Mouse (Mus musculus): ENCODE results near the gene Nrde2. TPM values are rescaled to one million over a fixed set of nuclear protein-coding genes. Genes with fewer than 3 reads are reported as not detected.

Nrde2 gene
- total and polyA plus RNA-seq, 3 experiments, result 16.5 to 17.2 TPM; not detected in 1

GRCm38 (mm10) chr12:100200645-100201362, 41.4 kb upstream of the Nrde2 start:
- Histone ChIP-seq H3K27ac (ENCODE audit: control insufficient read depth, low read depth, low read length) (peak overlapping the region; percentile 71), H3K27me3 (ENCODE audit: control insufficient read depth in 1 of 2, insufficient read depth in 2 of 2, low read length in 2 of 2) (no peaks in the 10 kb centered on the region), H3K36me3 (ENCODE audit: control insufficient read depth in 1 of 2, insufficient read depth in 2 of 2, low read length in 2 of 2) (peaks cover 3 to 13% of the 10 kb centered on the region in 2 experiments), H3K4me3 (ENCODE audit: control insufficient read depth in 1 of 2, insufficient read depth in 1 of 2, low read depth in 2 of 2, low read length in 2 of 2) (peak overlapping the region; percentile 77 to 91), H3K9ac (ENCODE audit: control insufficient read depth, low read depth, low read length, poor library complexity, severe bottlenecking) (peak overlapping the region; percentile 89), H3K79me2 (ENCODE audit: control insufficient read depth, insufficient read depth, low read length, poor library complexity) (peaks cover 32% of the 10 kb centered on the region), H3K9me3 (replicated peaks; ENCODE audit: insufficient read depth, low read length) (no peaks in the 10 kb centered on the region), H3K4me1 (ENCODE audit: control insufficient read depth in 1 of 2, insufficient read depth in 2 of 2, low read length in 2 of 2) (peaks cover 3% of the 10 kb centered on the region in 2 experiments; a peak in 2 of 4 replicates)
- peak; percentile 81 for DNase-seq (ENCODE audit: low read depth, low spot score)
- TF ChIP-seq NELFE (IDR thresholded peaks at IDR 0.05; ENCODE audit: low read depth, low read length) (peak; percentile 27), RAD21 (IDR thresholded peaks at IDR 0.05; ENCODE audit: low read depth, low read length) (no peak), CHD1 (IDR thresholded peaks at IDR 0.05; ENCODE audit: low read depth, low read length) (peak; percentile 74; the same call in 1 of the 2 replicates), POLR2A (IDR thresholded peaks at IDR 0.05; ENCODE audit: control insufficient read depth in 1 of 2, insufficient read depth in 1 of 2, low read depth in 1 of 2, low read length in 2 of 2, poor library complexity in 1 of 2) (peak in 1 of 2 experiments; percentile 46; a peak in 2 of 4 replicates), E2F4 (IDR thresholded peaks at IDR 0.05; ENCODE audit: borderline replicate concordance, low read depth, low read length) (no peak; the same call in 1 of the 2 replicates), ELF1 (IDR thresholded peaks at IDR 0.05; ENCODE audit: low read depth, low read length) (peak; percentile 7; the same call in 1 of the 2 replicates), KAT2A (conservative IDR thresholded peaks at IDR 0.05; ENCODE audit: low read depth, low read length) (no peak), SIN3A (IDR thresholded peaks at IDR 0.05; ENCODE audit: low read length) (peak; percentile 45; the same call in 1 of the 2 replicates), UBTF (IDR thresholded peaks at IDR 0.05; ENCODE audit: borderline replicate concordance, insufficient read depth, low read depth, low read length) (no peak), POLR2AphosphoS2 (IDR thresholded peaks at IDR 0.05; ENCODE audit: low read length) (no peak; the same call in 1 of the 2 replicates), USF2 (IDR thresholded peaks at IDR 0.05; ENCODE audit: borderline replicate concordance in 1 of 2, insufficient read depth in 1 of 2, low read depth in 1 of 2, low read length in 2 of 2) (no peak), NRF1 (IDR thresholded peaks at IDR 0.05; ENCODE audit: insufficient read depth, low read depth, low read length, poor library complexity, severe bottlenecking) (no peak), EP300 (IDR thresholded peaks at IDR 0.05; ENCODE audit: low read depth in 1 of 2, low read length in 2 of 2) (0 out of 4 replicates have a peak, but pooled peaks of 1 of the 2 experiments have one; percentile 25), MYC (IDR thresholded peaks at IDR 0.05; ENCODE audit: low read depth, low read length) (no peak), POLR2AphosphoS5 (IDR thresholded peaks at IDR 0.05; ENCODE audit: borderline replicate concordance, low read depth, low read length) (peak; percentile 77; the same call in 1 of the 2 replicates), MAFK (IDR thresholded peaks at IDR 0.05; ENCODE audit: borderline replicate concordance, low read depth, low read length) (no peak), MXI1 (IDR thresholded peaks at IDR 0.05; ENCODE audit: low read depth, low read length) (no peak), HCFC1 (IDR thresholded peaks at IDR 0.05; ENCODE audit: low read depth, low read length) (no peak; the same call in 1 of the 2 replicates), ZNF384 (IDR thresholded peaks at IDR 0.05; ENCODE audit: low read depth, low read length) (no peak), MEF2A (IDR thresholded peaks at IDR 0.05; ENCODE audit: extremely low read depth, insufficient replicate concordance, low read depth, low read length, poor library complexity, severe bottlenecking) (no peak)

All from MEL (cell line).